Mouse (Mus musculus): ENCODE results near the gene Edc3. TPM values are rescaled to one million over a fixed set of nuclear protein-coding genes. Genes with fewer than 3 reads are reported as not detected.
A peak's percentile ranks its signal among the peaks of the same experiment; 100 is the strongest.

The Edc3 gene
- polyA plus RNA-seq, 1 experiment from 2014 or later: 34.4 TPM

- 49% methylated on average over 4 of the region's 4 CpGs for whole genome bisulfite sequencing
- H3K9ac ChIP-seq: no peak overlapping the region
- no peak overlapping the region for H3K4me3 ChIP-seq (replicated peaks)
- no peaks in the 10 kb centered on the region for H3K27me3 ChIP-seq
- H3K4me1 ChIP-seq: no peaks in the 10 kb centered on the region
- H3K36me3 ChIP-seq: no peaks in the 10 kb centered on the region
- no peak overlapping the region for H3K4me2 ChIP-seq
- no peaks in the 10 kb centered on the region for H3K9me3 ChIP-seq (replicated peaks)
- H3K27ac ChIP-seq: no peak overlapping the region
- ATAC-seq (replicated peaks; ENCODE audit: low FRiP score): no peak
Measured at GRCm38 (mm10) chr9:57775736-57776135, 67.4 kb downstream of the Edc3 start.

- no peaks in the 10 kb centered on the region for H3K36me3 ChIP-seq
- no peak overlapping the region for H3K4me3 ChIP-seq (replicated peaks)
- H3K9ac ChIP-seq: no peak overlapping the region
- no peaks in the 10 kb centered on the region for H3K4me1 ChIP-seq
- no peaks in the 10 kb centered on the region for H3K9me3 ChIP-seq (replicated peaks)
- WGBS: 97% methylated on average over 3 of the region's 3 CpGs
- no peak overlapping the region for H3K27ac ChIP-seq
- H3K27me3 ChIP-seq: no peaks in the 10 kb centered on the region
- ATAC-seq (replicated peaks; ENCODE audit: low FRiP score): no peak
- no peak overlapping the region for H3K4me2 ChIP-seq
Measured at GRCm38 (mm10) chr9:57782656-57783055, 74.3 kb downstream of the Edc3 start.

- Histone ChIP-seq H3K36me3 (peaks cover 19% of the 10 kb centered on the region), H3K9ac (no peak overlapping the region), H3K4me1 (no peaks in the 10 kb centered on the region), H3K9me3 (replicated peaks) (no peaks in the 10 kb centered on the region), H3K27me3 (no peaks in the 10 kb centered on the region), H3K4me2 (no peak overlapping the region), H3K4me3 (replicated peaks) (no peak overlapping the region), H3K27ac (no peak overlapping the region)
- ATAC-seq (replicated peaks; ENCODE audit: low FRiP score): no peak
- 82% methylated on average over 3 of the region's 3 CpGs for WGBS
Measured at GRCm38 (mm10) chr9:57789733-57790132, 81.4 kb downstream of the Edc3 start.

GRCm38 (mm10) chr9:57797456-57797855, 89.1 kb downstream of the Edc3 start:
- H3K36me3 ChIP-seq: peaks cover 34% of the 10 kb centered on the region
- no peak overlapping the region for H3K27ac ChIP-seq
- H3K27me3 ChIP-seq: no peaks in the 10 kb centered on the region
- no peak overlapping the region for H3K9ac ChIP-seq
- WGBS: 87% methylated on average over 8 of the region's 8 CpGs
- H3K4me2 ChIP-seq: no peak overlapping the region
- H3K4me3 ChIP-seq (replicated peaks): no peak overlapping the region
- peaks cover 20% of the 10 kb centered on the region for H3K4me1 ChIP-seq
- no peaks in the 10 kb centered on the region for H3K9me3 ChIP-seq (replicated peaks)
- no peak for ATAC-seq (replicated peaks; ENCODE audit: low FRiP score)

GRCm38 (mm10) chr9:57798725-57799253, 90.4 kb downstream of the Edc3 start:
- H3K9me3 ChIP-seq (replicated peaks): no peaks in the 10 kb centered on the region
- WGBS: 5% methylated on average over 10 of the region's 10 CpGs

GRCm38 (mm10) chr9:57800325-57800975, 92.1 kb downstream of the Edc3 start:
- Histone ChIP-seq H3K4me1 (peaks cover 44% of the 10 kb centered on the region), H3K9ac (no peak overlapping the region), H3K4me3 (replicated peaks) (no peak overlapping the region), H3K27ac (no peak overlapping the region), H3K9me3 (replicated peaks) (no peaks in the 10 kb centered on the region), H3K27me3 (no peaks in the 10 kb centered on the region), H3K36me3 (peaks cover 20% of the 10 kb centered on the region), H3K4me2 (no peak overlapping the region)
- no peak for ATAC-seq (replicated peaks; ENCODE audit: low FRiP score)
- 84% methylated on average over 9 of the region's 9 CpGs for WGBS

More at GRCm38 (mm10) chr9:57798725-57799253, 90.4 kb downstream of the Edc3 start:
- Histone ChIP-seq H3K9ac (no peak overlapping the region), H3K27ac (peak overlapping the region; percentile 63), H3K36me3 (peaks cover 28% of the 10 kb centered on the region), H3K4me3 (replicated peaks) (no peak overlapping the region), H3K27me3 (no peaks in the 10 kb centered on the region), H3K4me2 (peak overlapping the region; percentile 24), H3K4me1 (peaks cover 33% of the 10 kb centered on the region)
- ATAC-seq (replicated peaks; ENCODE audit: low FRiP score): peak; percentile 72

Other genes with a start within 250 kb of the Edc3 start
- 15.1 and 15.9 TPM in 2 replicates for gene Scamp5, start 240.5 kb upstream of the Edc3 start, polyA plus RNA-seq (2015; fragmentation: Nextera tagmentation; extraction: Ambion mirVana)
- 5.6 and 6.0 TPM in 2 replicates for gene Rpp25, start 204.5 kb upstream of the Edc3 start, polyA plus RNA-seq (2015; fragmentation: Nextera tagmentation; extraction: Ambion mirVana)
- gene Cox5a, start 187.3 kb upstream of the Edc3 start, polyA plus RNA-seq (2015; fragmentation: Nextera tagmentation; extraction: Ambion mirVana): 673 and 729 TPM in 2 replicates
- gene Fam219b, start 171.0 kb upstream of the Edc3 start, polyA plus RNA-seq (2015; fragmentation: Nextera tagmentation; extraction: Ambion mirVana): 18.1 and 19.0 TPM in 2 replicates
- 51.9 and 53.3 TPM in 2 replicates for gene Mpi, start 155.8 kb upstream of the Edc3 start, polyA plus RNA-seq (2015; fragmentation: Nextera tagmentation; extraction: Ambion mirVana)
- 74.5 and 85.5 TPM in 2 replicates for gene Scamp2, start 147.6 kb upstream of the Edc3 start, polyA plus RNA-seq (2015; fragmentation: Nextera tagmentation; extraction: Ambion mirVana)
- gene Ulk3, start 119.1 kb upstream of the Edc3 start, polyA plus RNA-seq (2015; fragmentation: Nextera tagmentation; extraction: Ambion mirVana): 16.9 and 18.8 TPM in 2 replicates
- gene Cplx3, start 102.3 kb upstream of the Edc3 start, polyA plus RNA-seq (2015; fragmentation: Nextera tagmentation; extraction: Ambion mirVana): not detected in 2 replicates
- not detected in 2 replicates for gene Lman1l, start 87.8 kb upstream of the Edc3 start, polyA plus RNA-seq (2015; fragmentation: Nextera tagmentation; extraction: Ambion mirVana)
- gene Csk, start 54.9 kb upstream of the Edc3 start, polyA plus RNA-seq (2015; fragmentation: Nextera tagmentation; extraction: Ambion mirVana): 27.2 and 27.9 TPM in 2 replicates
- not detected in 2 replicates for gene Cyp1a2, start 24.8 kb upstream of the Edc3 start, polyA plus RNA-seq (2015; fragmentation: Nextera tagmentation; extraction: Ambion mirVana)
- gene Cyp1a1, start 20.6 kb upstream of the Edc3 start, polyA plus RNA-seq (2015; fragmentation: Nextera tagmentation; extraction: Ambion mirVana): 0.08 and 0.22 TPM in 2 replicates
- 71.0 and 71.8 TPM in 2 replicates for gene Clk3, start 57.3 kb downstream of the Edc3 start, polyA plus RNA-seq (2015; fragmentation: Nextera tagmentation; extraction: Ambion mirVana)
- 6.2 and 9.1 TPM in 2 replicates for gene Arid3b, start 128.3 kb downstream of the Edc3 start, polyA plus RNA-seq (2015; fragmentation: Nextera tagmentation; extraction: Ambion mirVana)
- gene Ubl7, start 202.4 kb downstream of the Edc3 start, polyA plus RNA-seq (2015; fragmentation: Nextera tagmentation; extraction: Ambion mirVana): 104 and 114 TPM in 2 replicates
- 0.39 and 0.45 TPM in 2 replicates for gene Sema7a, start 231.6 kb downstream of the Edc3 start, polyA plus RNA-seq (2015; fragmentation: Nextera tagmentation; extraction: Ambion mirVana)

Measured in kidney, embryonic 15.5 days (tissue).